Mouse (Mus musculus) liver, embryonic 14.5 days (tissue): Measurements from ENCODE around the gene Tomm20.

Source experiments
- CTCF ChIP-seq: IDR thresholded peaks from 2 replicates; pipeline ENCODE4 v1.5.1; 2016; ENCODE audit warnings: antibody characterized with exemption, low read depth, control low read depth
- EP300 ChIP-seq: IDR thresholded peaks from 2 replicates; pipeline ENCODE4 v1.6.1; 2016; ENCODE audit warnings: antibody characterized with exemption, low read depth

DNA sequence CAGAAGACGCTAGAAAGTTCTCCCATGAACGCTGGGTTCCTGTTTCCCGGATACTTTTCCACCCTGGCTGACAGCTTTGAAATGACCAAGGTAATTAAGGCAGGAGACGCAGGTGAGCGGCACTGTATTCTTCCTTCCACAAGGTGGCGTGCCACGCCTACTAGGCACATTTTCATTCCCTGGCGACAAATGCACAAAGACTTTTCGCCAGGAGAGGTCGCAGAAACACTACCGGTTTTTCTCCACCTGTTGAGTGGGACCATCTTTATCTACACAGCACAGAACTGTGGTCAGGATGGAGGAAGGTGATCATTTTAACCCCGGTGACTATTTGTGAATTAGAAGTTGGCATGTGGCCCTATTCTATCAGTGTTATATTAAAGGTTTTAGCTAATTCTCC lies 40.9 kb upstream of the Tomm20 start:
- TF ChIP-seq EP300 (no peak), CTCF (peak; percentile 95)
